Mouse (Mus musculus): ENCODE results near the gene Dohh.

DNA sequence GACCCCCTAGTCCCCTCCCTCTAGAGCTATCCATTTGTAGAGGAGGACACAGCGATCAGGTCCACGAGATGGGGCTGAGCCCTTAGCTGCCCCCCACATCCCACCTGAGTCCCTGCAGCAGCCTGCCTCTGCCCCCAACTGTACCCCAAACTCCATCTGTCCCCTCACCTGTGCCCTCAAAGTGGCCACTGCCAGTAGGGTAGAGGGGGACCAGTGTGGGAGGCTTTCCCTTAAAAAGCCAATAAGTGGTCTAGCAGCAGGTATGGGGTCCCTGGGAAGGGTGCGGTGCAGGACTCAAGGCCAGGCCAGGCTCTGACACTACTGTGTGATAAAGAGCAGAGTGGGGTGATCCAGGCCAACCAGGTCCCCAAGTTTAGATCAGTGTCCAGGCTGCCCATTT lies 43.1 kb downstream of the Dohh start:
- TF ChIP-seq CTCF (IDR thresholded peaks at IDR 0.05; ENCODE audit: extremely low read depth, insufficient read depth, insufficient read length, insufficient replicate concordance): no peak
- no peak for TF ChIP-seq POLR2A (IDR thresholded peaks at IDR 0.05; ENCODE audit: low read depth, low read length)

Measured in spleen, adult 2 months (tissue).